Mouse (Mus musculus) urinary bladder, postnatal 10 days (tissue): ENCODE measurements around the gene Il23a.
"Not testable (repeated sequence)": the region's sequence is repeated elsewhere in the genome, so short reads cannot be mapped to it uniquely, and the experiment has no call there.

Experiments
- DNase-seq: peaks from one replicate; pipeline ENCODE4 v3.0.0; 2022; ENCODE audit warnings: low spot score

The Il23a gene

DNA sequence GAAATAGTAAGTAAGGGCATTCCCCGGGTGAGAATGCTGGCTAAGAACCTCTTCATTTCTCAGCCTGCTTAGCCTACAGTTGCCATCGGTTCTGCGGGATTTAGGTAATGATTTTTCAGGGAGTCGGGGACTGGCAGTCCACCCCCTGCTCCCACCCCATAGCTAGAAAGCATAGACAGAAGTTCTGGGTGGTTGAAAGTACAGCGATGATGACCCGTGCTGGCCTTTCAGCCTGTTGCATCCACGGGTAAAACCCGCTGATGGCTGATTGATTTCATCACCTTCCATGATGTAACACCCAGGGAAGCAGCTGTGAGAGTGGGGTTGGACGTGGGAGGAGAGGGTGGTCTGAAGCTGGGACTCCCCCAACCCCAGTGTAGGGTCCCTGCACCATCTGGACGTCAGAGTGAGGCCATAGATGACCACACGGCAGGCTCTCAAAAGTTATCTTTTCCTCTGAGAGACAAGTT is at the start of gene Il23a:
Gene Il23a (minus strand): TSS at position 51 of the 470 bp plus-strand sequence.
- no peak for DNase-seq

DNA sequence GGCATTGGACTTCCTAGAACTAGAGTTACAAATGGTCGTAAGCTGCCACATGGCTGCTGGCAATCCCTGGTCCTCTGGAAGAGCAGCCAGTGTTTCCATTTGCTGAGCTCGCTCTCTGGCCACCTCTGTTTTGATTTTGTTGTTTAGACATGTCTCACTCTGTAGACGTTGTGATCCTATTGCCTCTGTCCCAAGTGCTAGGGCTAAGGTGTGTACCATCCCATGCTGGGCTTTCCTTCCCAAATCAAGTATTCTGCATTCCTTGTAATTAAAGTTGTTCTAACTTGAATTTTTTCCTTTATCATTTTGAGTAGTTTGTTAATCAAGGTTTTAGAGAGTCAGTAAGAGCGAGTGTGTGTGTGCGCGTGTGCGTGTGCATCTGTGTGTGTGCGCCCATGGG is 49.0 kb upstream of the Il23a start:
- DNase-seq: no peak

DNA sequence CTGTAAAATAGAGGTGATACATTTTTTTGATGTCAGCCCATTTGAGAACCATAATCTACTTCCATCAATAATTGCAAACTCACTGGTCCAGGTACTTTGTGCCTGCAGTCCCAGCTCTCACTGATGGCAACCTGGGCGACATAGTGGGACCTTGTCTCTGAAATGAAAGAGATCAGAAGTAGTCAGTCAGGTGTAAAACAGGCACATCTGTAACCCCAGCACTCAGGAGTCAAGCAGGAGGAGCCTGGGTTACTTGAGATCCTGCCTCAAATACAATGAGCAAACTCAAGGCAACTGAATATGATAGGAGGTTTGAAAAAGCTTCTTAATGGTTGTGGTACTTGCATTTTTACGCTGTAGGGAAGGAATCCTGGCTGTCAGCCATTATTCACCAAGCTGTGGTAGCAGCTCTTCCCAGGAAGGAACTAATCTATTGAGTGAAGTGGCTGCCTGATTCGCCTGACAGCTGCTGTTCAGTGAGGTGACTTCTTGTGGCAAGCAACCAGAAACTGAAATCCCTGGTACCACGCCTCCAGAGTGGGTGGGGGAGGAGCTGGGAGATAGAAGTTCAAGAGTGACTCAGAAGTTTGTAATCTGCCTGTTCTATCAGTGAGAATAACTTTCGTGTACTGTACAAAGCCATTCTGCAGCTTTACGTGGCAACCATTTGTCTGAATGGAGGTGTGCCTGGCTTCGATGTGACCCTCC is 46.2 kb upstream of the Il23a start:
- no peak for DNase-seq

DNA sequence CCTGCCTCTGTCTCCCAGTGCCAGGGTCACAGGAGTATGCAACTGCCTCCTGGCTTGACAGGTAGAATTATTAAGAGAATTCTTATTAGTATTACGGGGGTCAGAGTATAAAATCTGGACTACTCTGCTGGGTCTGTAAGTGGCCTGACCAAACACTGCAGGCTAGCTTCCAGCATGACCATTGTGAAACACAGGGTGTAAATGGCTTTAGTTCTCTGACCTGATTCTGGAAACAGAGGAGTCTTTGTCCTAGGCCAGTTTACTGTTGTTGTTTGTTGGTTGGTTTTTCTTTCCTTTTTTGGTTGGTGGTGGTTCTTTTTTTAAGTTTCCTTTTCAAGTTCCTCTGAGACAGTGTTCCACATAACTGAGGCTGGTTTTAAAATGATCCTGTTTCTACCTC is 44.9 kb upstream of the Il23a start:
- no peak for DNase-seq

DNA sequence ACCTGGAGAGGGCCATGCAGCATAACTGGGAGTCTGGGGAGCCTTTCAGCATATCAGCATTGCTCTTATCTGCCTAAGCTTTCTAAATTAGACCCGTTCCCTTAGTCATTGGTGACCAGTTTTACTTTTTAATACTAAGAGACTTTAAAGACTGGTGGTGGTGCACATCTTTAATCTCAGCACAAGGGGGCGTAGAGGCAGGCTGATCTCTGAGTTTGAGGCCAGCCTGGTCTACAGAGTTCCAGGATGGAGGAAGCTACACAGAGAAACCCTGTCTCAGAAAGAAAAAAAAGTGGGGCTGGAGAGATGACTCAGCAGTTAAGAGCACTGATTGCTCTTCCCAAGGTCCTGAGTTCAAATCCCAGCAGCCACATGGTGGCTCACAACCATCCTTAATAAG is 41.7 kb upstream of the Il23a start:
- DNase-seq: no peak

DNA sequence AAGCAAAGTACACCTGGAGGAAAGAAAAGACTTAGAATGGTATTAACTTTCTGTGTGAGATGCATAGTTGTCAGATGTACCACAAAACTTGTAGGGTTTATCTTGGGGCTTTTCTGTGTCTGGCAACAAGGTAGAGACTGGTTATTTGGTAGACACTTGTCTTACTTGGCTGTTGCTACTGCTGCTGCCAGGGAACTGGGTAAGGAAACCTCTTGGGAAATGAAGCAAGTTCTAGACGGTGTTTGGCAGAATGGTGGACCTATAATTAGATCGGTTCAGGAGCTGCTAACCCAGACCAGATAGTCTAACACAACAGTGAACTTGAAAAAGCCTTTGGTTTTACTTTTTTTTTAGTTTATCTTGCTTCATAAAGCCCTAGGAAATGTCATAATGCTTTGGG is 40.4 kb upstream of the Il23a start:
- DNase-seq: no peak

DNA sequence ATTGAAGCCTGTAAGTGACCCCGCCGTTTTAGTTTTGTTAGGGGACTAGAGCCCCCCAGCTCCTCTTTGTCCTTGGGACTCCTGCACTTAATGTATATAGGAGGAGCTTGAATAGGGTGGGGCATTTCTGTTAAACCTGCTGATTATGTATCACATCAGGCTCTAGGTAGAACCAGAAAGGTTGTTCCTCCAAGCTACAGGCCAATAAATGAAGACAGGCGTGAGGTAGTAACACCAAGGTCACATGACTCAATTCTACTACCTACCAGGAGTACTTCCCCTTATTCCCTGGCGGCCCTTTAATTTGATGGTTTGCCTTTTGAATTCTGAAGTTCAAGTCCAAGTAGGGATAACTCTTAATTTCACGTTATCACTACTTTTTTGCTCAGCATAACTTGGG is 39.9 kb upstream of the Il23a start:
- DNase-seq: no peak

DNA sequence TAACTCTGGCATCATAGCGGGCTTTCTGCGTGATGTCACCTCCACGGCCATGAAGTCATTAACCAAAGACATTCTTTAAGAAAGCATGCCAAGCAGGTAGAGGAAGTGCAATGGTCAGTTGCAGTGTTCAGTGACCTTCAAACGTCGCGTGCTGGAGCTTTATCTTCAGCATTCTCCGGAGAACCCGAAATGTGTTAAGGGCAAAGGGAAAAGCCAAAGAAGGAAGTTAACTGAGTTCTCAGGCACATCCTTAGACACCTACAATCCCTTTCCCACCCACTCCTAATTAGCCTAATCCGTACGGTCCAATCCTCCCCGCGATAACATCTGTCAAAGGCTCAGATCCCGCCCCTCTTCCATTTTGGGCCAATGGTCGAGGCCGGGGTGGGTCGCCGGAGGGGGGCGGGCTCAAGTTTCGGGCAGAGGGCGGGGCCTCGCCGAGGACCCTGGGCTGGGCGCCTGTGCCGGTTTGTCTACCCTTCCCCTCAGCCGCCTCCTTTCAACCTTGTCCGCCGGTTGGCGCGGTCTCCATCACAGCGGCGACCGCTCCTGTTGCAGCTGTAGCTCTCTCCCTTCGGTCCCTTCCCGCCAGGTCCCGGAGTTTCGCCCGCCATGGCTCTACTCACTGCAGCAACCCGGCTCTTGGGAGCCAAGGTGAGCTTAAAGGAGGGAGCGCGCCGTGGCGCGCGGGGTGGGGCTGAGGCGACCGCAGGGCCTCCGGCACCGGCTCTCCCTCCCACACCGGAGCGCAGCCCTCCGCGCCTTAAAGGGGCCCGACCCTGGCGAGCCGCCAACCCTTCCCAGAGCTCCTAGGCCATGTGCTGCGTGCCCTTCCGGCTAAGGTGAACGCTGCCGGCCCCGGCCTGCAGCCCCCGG is 39.0 kb upstream of the Il23a start, which contains the start of gene Cs:
Gene Cs (plus strand): TSS at position 429 of the 876 bp plus-strand sequence.
- DNase-seq: peak; percentile 87

DNA sequence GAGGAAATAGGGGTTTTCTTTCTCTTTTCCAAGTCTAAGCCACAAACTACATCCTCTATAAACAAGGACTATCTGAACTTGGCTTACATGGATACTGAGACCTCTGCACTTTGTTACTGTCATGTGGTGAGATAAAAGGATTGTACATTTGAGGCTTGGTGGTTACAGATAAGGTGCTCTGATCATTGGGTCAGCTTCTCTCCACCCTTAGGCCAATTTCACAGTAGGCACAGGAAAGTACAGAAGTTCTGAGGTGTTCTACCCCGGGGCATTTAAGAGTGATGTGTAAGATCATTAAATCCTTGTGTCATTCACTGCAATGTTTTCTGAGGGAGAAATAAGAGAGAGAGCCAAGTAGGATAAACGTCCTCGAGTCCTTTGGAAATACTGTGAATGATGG is 38.0 kb upstream of the Il23a start:
- DNase-seq: no peak

DNA sequence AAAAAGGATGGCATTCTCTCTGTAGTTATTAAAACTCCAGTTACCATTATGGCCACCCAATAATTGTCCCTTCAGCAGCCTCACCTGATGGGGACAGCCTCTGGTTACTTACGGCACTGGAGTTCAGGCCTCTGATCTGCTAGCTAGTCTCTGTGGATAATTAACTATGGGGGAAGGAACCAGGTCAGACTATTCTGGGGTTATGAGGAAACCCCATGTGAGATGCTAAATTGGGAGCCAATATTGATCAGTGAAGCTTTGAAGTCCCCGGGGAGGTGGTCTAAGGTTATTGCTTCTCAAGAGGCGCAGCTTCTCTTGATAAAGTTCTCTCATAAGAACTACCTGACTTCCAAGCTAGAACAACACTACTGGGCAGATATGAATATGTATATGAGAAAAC is 37.6 kb upstream of the Il23a start:
- no peak for DNase-seq

DNA sequence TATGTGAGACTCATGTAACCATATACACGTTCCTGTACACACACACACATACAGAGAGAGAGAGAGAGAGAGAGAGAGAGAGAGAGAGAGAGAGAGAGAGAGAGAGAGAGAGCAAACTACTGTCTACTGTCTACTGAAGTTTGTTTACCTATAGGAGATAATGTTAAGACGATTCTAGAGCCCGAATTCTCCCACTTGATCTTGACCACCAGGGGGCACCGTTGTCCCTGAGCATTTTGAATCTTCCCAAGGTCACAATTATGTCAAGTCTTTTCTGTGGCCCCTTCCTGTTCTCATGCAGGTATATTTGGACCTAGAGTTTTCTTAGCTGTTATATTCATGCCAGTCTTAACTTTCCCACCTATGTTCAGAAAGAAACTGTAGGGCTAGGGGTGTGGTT is 37.0 kb upstream of the Il23a start:
- DNase-seq: no peak

DNA sequence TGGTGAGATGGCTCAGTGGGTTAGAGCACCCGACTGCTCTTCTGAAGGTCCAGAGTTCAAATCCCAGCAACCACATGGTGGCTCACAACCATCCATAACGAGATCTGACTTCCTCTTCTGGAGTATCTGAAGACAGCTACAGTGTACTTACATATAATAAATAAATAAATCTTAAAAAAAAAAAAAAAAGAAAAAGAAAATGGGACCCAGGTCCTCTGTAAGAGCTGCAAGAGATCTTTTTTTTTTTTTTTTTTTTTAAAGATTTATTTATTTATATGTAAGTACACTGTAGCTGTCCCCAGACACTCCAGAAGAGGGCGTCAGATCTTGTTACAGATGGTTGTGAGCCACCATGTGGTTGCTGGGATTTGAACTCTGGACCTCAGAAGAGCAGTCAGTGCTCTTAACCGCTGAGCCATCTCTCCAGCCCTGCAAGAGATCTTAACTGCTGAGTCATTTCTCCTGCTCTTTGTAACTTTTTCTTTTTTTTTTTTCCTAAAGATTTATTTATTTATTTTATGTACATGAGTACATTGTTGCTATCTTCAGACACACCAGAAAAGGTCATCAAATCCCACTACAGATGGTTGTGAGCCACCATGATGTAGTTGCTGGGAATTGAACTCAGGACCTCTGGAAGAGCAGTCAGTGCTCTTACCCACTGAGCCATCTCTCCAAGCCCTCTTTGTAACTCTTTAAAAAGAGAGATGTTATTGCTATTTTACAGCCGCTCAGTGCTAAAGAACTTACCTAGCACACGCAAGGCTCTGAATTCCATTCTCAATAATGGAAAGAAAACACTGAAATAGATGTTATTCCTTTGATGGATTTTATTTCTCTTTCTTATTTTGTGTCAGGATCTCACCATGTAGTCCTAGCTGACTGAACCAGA is 34.1 kb upstream of the Il23a start:
- not testable (repeated sequence) for DNase-seq

DNA sequence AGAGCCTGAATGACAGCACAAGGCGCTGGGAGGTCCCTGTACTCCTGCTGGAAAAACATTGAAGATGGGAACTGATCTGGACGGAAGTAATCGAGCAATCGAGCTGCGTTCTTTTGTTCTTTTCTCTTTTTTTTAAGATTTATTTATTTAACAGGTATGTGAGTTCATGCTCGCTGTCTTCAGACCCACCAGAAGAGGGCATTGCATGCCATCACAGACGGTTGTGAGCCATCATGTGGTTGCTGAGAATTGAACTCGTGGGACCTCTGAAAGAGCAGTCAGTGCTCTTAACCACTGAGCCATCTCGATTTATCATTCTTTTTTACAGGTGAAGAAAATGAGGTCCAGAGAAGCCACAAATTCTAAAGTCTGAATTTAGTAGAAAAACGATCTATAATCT is 29.1 kb upstream of the Il23a start:
- no peak for DNase-seq

DNA sequence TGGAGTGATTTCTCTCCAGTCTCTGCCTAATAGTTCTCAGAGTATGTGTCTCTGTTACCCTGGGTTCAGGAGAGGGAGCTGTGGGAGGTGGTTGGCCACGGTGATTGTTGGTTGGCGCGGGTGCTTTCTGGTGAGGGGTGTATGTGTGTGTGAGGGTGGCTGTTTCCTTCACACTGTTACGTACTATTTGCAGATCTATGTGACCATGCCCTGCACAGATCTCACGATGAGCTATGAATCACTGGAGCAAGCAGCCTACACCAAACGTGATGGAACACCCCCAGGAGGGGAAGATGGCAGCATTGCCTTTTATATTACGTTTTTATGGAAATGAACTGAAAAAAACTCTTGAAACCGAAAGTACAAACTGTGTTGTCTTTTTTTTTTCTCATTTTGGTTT is 28.3 kb upstream of the Il23a start:
- no peak for DNase-seq

DNA sequence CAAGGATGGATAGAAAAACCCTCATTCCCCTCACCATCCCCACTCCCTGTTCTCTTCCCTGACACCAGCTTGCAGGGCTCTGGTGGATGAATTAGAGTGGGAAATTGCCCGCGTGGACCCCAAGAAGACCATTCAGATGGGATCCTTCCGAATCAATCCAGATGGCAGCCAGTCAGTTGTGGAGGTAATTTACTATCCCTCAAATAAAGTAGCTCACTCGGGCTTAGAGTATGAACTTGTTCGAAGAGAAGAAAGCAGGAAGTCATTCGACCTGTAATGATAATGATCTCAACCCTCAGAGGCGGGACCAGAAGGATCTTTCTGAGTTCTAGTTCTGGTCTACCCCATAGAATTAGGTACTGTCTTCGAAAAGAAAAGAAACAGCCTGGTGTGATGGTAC is 25.0 kb upstream of the Il23a start:
- DNase-seq: no peak

DNA sequence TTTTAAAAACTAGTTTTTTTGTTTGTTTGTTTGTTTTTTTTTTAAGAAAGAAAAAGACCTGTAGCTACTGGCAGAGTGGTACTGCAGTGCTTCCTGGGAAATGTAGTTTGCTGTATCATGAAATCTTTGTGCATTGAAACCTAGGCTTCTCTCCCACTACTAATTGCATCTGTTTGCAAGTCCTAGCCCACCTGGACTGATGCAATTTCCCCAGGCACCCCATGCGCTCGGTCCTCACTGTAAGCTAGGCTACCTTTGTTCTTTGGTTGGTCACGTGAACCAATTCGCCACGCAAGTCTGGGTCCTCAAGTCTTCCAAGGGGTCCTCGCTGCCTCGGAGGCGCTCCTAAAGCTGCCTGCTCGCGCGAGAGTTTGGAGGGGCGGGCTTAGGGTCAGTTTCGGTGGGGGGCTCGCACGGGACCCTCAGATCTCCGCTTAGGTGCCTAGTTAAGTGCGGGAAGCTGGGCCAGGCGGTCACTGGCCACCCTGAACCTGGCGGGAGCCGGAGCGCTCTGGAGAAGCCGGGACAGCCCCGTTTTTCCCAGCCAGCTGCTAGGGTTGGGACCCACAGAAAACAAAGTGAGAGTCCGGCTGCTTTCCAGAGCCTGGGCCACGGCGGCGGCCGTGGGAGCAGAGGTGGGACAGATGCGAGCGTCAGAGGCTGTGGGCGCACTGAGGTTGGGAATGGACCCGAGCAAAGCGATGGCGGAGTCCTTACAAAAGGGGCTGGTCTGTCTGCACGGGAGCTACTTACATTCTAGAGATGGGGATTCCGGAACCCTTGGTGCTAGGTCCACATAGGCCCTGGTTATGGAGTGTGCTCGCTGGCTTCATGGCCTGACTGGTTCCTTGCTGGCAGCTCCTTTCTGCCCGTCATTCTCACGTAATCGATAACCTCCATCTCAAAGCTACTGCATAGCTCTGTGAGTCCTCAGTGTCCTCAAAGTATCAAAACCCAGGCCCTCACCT is 23.9 kb upstream of the Il23a start, which contains the start of gene Cnpy2:
Gene Cnpy2 (plus strand): TSS at position 319 of the 968 bp plus-strand sequence.
- peak; percentile 46 for DNase-seq

DNA sequence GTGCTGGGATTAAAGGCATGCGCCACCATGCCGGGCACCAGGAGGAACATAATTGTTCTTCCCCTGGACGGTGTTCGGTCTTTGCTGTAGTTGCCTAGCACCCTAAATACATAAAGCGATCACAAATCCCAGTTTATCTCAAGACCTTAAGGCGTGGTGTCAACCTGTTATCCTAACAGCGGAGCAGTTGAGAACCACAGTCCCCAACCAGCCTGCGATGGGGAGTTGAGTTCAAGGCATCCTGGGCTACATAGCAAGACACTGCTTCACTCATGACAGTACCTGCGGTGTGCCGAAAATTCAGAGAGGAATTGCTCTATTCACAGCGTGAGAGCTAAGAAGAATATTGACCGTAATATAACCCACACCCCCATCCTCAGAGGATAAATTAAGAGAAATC is 23.1 kb upstream of the Il23a start:
- no peak for DNase-seq

DNA sequence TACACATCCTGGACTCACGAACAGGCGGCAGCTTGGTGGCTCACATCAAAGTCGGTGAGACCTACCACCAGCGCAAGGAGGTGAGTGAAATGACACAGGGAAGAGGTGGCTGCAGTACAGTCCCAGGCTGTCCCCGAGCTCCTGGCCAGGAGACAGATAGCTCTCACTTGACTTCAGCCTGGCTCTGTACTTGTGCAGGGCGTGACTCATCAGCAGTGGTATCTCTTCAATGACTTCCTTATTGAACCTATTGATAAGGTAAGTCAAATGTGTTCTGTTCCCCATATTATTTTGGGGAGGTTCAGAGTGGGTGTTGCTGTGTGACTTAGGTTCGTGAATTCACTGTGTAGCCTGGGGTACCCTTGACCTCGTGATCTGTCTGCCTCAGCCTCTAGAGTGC is 17.0 kb upstream of the Il23a start:
- no peak for DNase-seq

DNA sequence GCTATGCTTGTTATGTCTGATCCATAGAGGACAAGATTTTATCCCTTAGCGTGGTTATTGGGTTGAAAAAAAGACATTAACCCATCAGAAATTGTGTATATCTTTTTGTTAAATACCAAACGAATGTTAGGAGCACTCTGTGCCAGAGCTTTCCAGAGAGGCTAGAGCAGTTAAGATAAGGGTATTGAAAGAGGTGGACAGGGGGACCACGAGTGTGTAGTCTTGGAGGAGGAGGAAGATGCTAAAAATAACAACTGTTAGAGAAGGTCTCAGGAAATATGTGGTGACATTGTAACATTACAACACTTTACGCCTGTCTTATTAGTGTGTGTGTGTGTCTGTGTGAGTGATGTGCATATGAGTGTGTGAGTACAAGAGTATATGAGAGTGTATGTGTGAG is 12.3 kb upstream of the Il23a start:
- DNase-seq: no peak

DNA sequence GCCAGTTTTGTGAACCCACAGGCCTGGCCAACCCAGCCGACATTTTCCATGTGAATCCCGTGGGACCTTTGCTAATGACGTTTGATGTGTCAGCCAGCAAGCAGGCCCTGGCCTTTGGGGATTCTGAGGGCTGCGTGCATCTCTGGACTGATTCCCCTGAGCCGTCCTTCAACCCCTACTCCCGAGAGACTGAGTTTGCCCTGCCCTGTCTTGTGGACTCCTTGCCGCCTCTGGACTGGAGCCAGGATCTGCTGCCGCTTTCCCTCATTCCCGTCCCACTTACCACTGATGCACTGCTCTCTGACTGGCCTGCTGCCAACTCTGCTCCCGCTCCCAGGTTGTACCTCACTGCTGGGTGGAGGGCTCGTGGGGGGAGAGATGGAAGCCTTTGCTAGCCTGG is 11.6 kb upstream of the Il23a start:
- DNase-seq: no peak

DNA sequence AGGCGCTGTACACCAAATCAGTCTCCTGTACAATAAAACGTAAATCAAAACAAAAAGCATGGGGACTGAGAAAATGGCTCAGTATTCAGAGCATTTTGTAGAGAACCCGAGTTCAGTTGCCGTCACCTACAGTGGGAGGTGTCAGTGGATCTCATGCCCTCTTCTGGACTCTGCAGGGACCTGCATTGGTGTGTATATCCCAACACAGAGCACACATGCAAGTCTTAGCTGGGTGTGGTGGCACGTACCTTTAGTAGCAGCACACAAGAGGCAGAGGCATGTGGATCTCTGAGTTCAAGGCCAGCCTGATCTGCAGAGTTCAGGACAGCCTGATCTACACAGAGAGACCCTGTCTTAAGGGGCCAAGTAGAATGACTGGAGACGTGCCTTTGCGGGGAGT is 11.1 kb upstream of the Il23a start:
- DNase-seq: no peak
